In the genomic region with DNA sequence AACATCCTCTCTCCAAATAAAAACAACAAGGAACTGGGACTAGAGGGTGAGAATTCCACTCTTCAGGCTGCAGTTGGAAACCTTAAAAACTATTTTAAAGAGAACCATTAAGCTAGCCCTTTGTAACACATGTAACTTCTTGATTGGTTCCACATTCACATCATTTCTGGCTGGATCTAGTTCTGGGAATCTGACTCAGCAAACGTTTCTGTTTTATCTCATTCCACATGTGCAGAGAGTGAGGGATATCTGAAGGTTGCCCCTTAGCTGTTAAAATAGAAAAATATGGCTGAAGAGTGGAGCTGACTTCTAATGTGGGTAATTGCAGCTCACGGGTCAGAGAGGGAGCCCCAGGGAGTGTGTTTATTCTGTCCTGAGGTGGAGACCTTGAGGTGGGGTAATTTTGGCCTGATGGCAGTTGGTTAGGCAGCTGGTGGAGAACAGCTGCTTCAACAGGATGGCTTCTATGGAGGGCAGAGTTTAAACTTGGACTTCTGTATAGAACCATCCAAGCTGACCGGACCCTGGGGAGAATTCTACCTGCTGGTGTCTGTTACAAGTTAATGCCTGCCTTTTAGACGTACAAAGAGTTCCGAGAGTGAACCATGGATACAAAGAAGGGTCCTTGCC, we compare ENCODE assay signal across 16 mouse cellular contexts.
A peak's percentile ranks its signal among the peaks of the same experiment; 100 is the strongest.
DNase-seq lines count a peak whose midpoint lies in the region; ATAC-seq and TF ChIP-seq lines count a peak whose summit lies in the region.
"Had no signal": no experiment of that assay in that cellular context is flagged by ENCODE, and none has a peak within 500 bp of the region (broad histone marks: within the 10 kb centered on the region; RNA-seq: fewer than 3 reads in every experiment).

No protein-coding gene starts in this region.

- H3K4me2 ChIP-seq in embryonic facial prominence, embryonic 15.5 days (replicated peaks): no peak overlapping the region
- H3K4me2 ChIP-seq in liver, embryonic 12.5 days: peak overlapping the region; percentile 51
- H3K4me2 ChIP-seq in forebrain, embryonic 16.5 days (ENCODE audit: low read length): no peak overlapping the region
- H3K4me2 ChIP-seq: hindbrain, embryonic 15.5 days had no signal

- H3K9ac ChIP-seq in embryonic facial prominence, embryonic 15.5 days: no peak overlapping the region
- H3K9ac ChIP-seq in liver, embryonic 12.5 days: no peak overlapping the region; the same call in 1 of the 2 replicates
- H3K9ac ChIP-seq in forebrain, embryonic 16.5 days (replicated peaks; ENCODE audit: low read depth, low read length): no peak overlapping the region
- H3K9ac ChIP-seq: hindbrain, embryonic 15.5 days had no signal

- H3K4me1 ChIP-seq in testis, adult 2 months (ENCODE audit: control insufficient read depth, insufficient read depth, low read length): no peaks in the 10 kb centered on the region
- H3K4me1 ChIP-seq in embryonic facial prominence, embryonic 15.5 days: no peaks in the 10 kb centered on the region
- H3K4me1 ChIP-seq in liver, embryonic 12.5 days: peaks cover 33% of the 10 kb centered on the region
- H3K4me1 ChIP-seq in forebrain, embryonic 16.5 days (replicated peaks; ENCODE audit: control insufficient read depth, insufficient read depth, low read length): no peaks in the 10 kb centered on the region
- H3K4me1 ChIP-seq: hindbrain, embryonic 15.5 days had no signal

- H3K4me3 ChIP-seq in testis, adult 2 months (ENCODE audit: control insufficient read depth, low read depth, low read length): no peak overlapping the region
- H3K4me3 ChIP-seq in embryonic facial prominence, embryonic 15.5 days (replicated peaks): no peak overlapping the region
- H3K4me3 ChIP-seq in liver, embryonic 12.5 days: no peak overlapping the region
- H3K4me3 ChIP-seq in forebrain, embryonic 16.5 days (replicated peaks; ENCODE audit: low read length): no peak overlapping the region
- H3K4me3 ChIP-seq: hindbrain, embryonic 15.5 days had no signal

- TF ChIP-seq POLR2A in testis, adult 2 months (IDR thresholded peaks at IDR 0.05; ENCODE audit: control insufficient read depth, low read depth, low read length): no peak

- no peak for TF ChIP-seq CTCF in testis, adult 2 months (IDR thresholded peaks at IDR 0.05; ENCODE audit: control insufficient read depth, insufficient read depth, insufficient replicate concordance, low read depth, low read length)

- ATAC-seq in embryonic facial prominence, embryonic 15.5 days (ENCODE audit: insufficient number of reproducible peaks, low FRiP score, low TSS enrichment, low read depth): no peak; the same call in 1 of the 2 replicates
- ATAC-seq in liver, embryonic 12.5 days: peak; percentile 92
- no peak for ATAC-seq in forebrain, embryonic 16.5 days
- no peak for ATAC-seq in monocyte, adult 5-6 weeks (replicated peaks; ENCODE audit: insufficient number of reproducible peaks, low FRiP score, low TSS enrichment, poor library complexity, severe bottlenecking)
- ATAC-seq: Patski had no signal

- no peak for DNase-seq in testis, postnatal 10 days (ENCODE audit: low spot score)
- no peak for DNase-seq in frontal cortex, postnatal 10 days (ENCODE audit: low spot score in 2 of 2)
- no peak for DNase-seq in heart, adult 18-20 months
- DNase-seq: adrenal gland, postnatal 10 days; cerebellum, adult 11 months; gastrocnemius, postnatal 36 days; kidney, adult 9 months; right cerebral cortex, postnatal 14 days; thymus, postnatal 25 days had no signal

- H3K27me3 ChIP-seq in testis, adult 2 months (ENCODE audit: control insufficient read depth, insufficient read depth, low read length): no peaks in the 10 kb centered on the region
- no peaks in the 10 kb centered on the region for H3K27me3 ChIP-seq in embryonic facial prominence, embryonic 15.5 days
- H3K27me3 ChIP-seq in liver, embryonic 12.5 days (replicated peaks): no peaks in the 10 kb centered on the region
- no peaks in the 10 kb centered on the region for H3K27me3 ChIP-seq in forebrain, embryonic 16.5 days (replicated peaks; ENCODE audit: control insufficient read depth, insufficient read depth, low read length)
- H3K27me3 ChIP-seq: hindbrain, embryonic 15.5 days had no signal

- H3K9me3 ChIP-seq in embryonic facial prominence, embryonic 15.5 days (replicated peaks): no peaks in the 10 kb centered on the region
- H3K9me3 ChIP-seq in liver, embryonic 12.5 days (replicated peaks): no peaks in the 10 kb centered on the region
- H3K9me3 ChIP-seq in forebrain, embryonic 16.5 days (ENCODE audit: control insufficient read depth, low read length): no peaks in the 10 kb centered on the region
- H3K9me3 ChIP-seq: hindbrain, embryonic 15.5 days had no signal

- H3K27ac ChIP-seq in testis, adult 2 months (ENCODE audit: control insufficient read depth, insufficient read depth, low read depth, low read length): peak overlapping the region; percentile 36; the same call in 1 of the 2 replicates
- H3K27ac ChIP-seq in embryonic facial prominence, embryonic 15.5 days (replicated peaks): peak overlapping the region; percentile 44; the same call in 1 of the 2 replicates
- H3K27ac ChIP-seq in liver, embryonic 12.5 days: peak overlapping the region; percentile 86
- no peak overlapping the region for H3K27ac ChIP-seq in forebrain, embryonic 16.5 days (ENCODE audit: low read length)
- H3K27ac ChIP-seq: hindbrain, embryonic 15.5 days had no signal

- 52% methylated on average over 5 of the region's 5 CpGs for WGBS in embryonic facial prominence, embryonic 15.5 days
- 41% methylated on average over 5 of the region's 5 CpGs for WGBS in liver, embryonic 12.5 days (ENCODE audit: insufficient replicate concordance)
- WGBS in forebrain, embryonic 16.5 days: 78% methylated on average over 5 of the region's 5 CpGs

- no peaks in the 10 kb centered on the region for H3K36me3 ChIP-seq in testis, adult 2 months (ENCODE audit: control insufficient read depth, insufficient read depth, low read length)
- no peaks in the 10 kb centered on the region for H3K36me3 ChIP-seq in embryonic facial prominence, embryonic 15.5 days
- H3K36me3 ChIP-seq in liver, embryonic 12.5 days: no peaks in the 10 kb centered on the region
- no peaks in the 10 kb centered on the region for H3K36me3 ChIP-seq in forebrain, embryonic 16.5 days (ENCODE audit: control insufficient read depth, insufficient read depth)
- H3K36me3 ChIP-seq: hindbrain, embryonic 15.5 days had no signal
